Mouse (Mus musculus): ENCODE data around the gene Stk33.

DNA sequence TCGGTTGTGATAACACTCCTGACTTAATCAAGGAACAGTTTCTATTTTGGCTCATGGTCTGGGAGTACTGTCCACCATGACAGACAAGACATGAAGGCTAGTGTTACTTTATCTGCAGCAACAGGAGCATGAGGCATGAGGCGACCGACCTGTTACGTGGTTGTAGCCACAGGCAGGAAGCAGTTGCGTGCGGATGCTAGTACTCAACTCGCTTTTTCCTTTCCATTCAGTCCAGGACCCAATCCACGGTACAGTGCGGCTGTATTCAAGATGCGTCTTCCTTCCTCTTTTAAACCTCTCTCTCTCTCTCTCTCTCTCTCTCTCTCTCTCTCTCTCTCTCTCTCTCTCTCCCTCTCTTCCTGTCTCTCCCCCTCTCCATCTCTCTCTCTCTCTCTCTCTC, 194.1 kb downstream of the Stk33 start:
- TF ChIP-seq POLR2A (IDR thresholded peaks at IDR 0.05; ENCODE audit: control insufficient read depth in 1 of 2, insufficient read depth in 1 of 2, low read depth in 1 of 2, low read length in 2 of 2, poor library complexity in 1 of 2), result no peak
- no peak for TF ChIP-seq TCF12 (IDR thresholded peaks at IDR 0.05; ENCODE audit: low read depth, low read length)
- TF ChIP-seq ZMIZ1 (IDR thresholded peaks at IDR 0.05; ENCODE audit: low read depth, low read length), result no peak
- TF ChIP-seq USF2 (IDR thresholded peaks at IDR 0.05; ENCODE audit: borderline replicate concordance in 1 of 2, insufficient read depth in 1 of 2, low read depth in 1 of 2, low read length in 2 of 2), result no peak

Measured in MEL (cell line).